Mouse (Mus musculus): ENCODE measurements around the gene Cbr3.

DNA sequence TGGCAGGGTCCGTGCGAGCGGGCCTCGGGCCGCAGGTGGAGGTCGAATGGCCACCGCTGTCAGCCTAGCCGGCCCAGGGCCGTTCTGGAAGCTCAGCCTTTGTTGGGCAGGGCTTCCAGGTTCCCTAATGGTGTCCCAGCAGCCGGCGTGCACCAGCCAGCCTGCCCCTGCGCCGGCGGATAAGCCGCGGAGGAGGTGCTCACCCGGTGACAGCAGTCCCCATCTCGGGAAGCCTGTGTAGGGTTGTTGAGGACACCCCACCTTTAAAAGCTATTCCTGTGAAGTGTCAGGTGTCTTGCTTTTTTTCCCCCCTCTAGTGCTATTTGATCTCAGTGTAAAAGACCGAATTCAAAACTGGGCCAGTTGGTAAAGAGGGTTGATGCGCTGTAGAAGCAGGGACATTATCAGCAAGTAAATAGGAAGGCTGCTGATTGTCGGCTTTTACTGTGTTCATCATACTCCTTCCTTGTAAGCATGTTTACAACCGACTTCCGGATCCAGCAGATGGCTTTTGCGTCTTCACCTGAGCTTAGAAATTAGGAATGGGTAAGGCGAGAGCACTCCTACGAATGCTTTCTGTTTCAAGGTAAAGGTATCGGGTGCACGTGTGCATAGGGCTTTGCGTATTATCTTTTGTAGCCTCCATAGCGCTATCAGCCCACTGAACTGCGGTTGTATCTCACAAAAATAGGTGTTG is 29.3 kb downstream of the Cbr3 start:
- TF ChIP-seq POLR2A (IDR thresholded peaks at IDR 0.05; ENCODE audit: insufficient read depth, low read length) = no peak
- TF ChIP-seq EP300 (IDR thresholded peaks at IDR 0.05; ENCODE audit: insufficient read depth, low read depth, low read length) = no peak
- TF ChIP-seq CTCF (IDR thresholded peaks at IDR 0.05; ENCODE audit: low read depth, low read length) = no peak
